Mouse (Mus musculus): ENCODE data around the gene Lrrc8d.

The Lrrc8d gene

GRCm38 (mm10) chr5:105715095-105715494 lies 15.3 kb downstream of the Lrrc8d start:
- in situ Hi-C loops (cut with MboI; ENCODE audit: low sequenced_read_pairs) = no loop called here

- in situ Hi-C loops (cut with MboI; ENCODE audit: low sequenced_read_pairs) = no loop called here
Observed at GRCm38 (mm10) chr5:105715531-105716124, 15.9 kb downstream of the Lrrc8d start.

- in situ Hi-C loops (cut with MboI; ENCODE audit: low sequenced_read_pairs) = no loop called here
Observed at GRCm38 (mm10) chr5:105717294-105717693, 17.5 kb downstream of the Lrrc8d start.

- in situ Hi-C loops (cut with MboI; ENCODE audit: low sequenced_read_pairs) = no loop called here
Observed at GRCm38 (mm10) chr5:105718138-105718670, 18.4 kb downstream of the Lrrc8d start.

GRCm38 (mm10) chr5:105721267-105721666 lies 21.5 kb downstream of the Lrrc8d start:
- in situ Hi-C loops (cut with MboI; ENCODE audit: low sequenced_read_pairs) = no loop called here

- in situ Hi-C loops (cut with MboI; ENCODE audit: low sequenced_read_pairs) = no loop called here
Observed at GRCm38 (mm10) chr5:105722807-105723206, 23.0 kb downstream of the Lrrc8d start.

- in situ Hi-C loops (cut with MboI; ENCODE audit: low sequenced_read_pairs) = no loop called here
Observed at GRCm38 (mm10) chr5:105730193-105730831, 30.5 kb downstream of the Lrrc8d start.

GRCm38 (mm10) chr5:105731173-105731626 lies 31.4 kb downstream of the Lrrc8d start:
- in situ Hi-C loops (cut with MboI; ENCODE audit: low sequenced_read_pairs) = no loop called here

GRCm38 (mm10) chr5:105731627-105732432 lies 32.1 kb downstream of the Lrrc8d start:
- in situ Hi-C loops (cut with MboI; ENCODE audit: low sequenced_read_pairs) = no loop called here

GRCm38 (mm10) chr5:105732433-105732891 lies 32.7 kb downstream of the Lrrc8d start:
- in situ Hi-C loops (cut with MboI; ENCODE audit: low sequenced_read_pairs) = no loop called here

GRCm38 (mm10) chr5:105733226-105733625 lies 33.5 kb downstream of the Lrrc8d start:
- in situ Hi-C loops (cut with MboI; ENCODE audit: low sequenced_read_pairs) = no loop called here

GRCm38 (mm10) chr5:105736365-105736764 lies 36.6 kb downstream of the Lrrc8d start:
- in situ Hi-C loops (cut with MboI; ENCODE audit: low sequenced_read_pairs) = no loop called here

- in situ Hi-C loops (cut with MboI; ENCODE audit: low sequenced_read_pairs) = no loop called here
Observed at GRCm38 (mm10) chr5:105737145-105737544, 37.4 kb downstream of the Lrrc8d start.

- in situ Hi-C loops (cut with MboI; ENCODE audit: low sequenced_read_pairs) = no loop called here
Observed at GRCm38 (mm10) chr5:105740437-105740836, 40.7 kb downstream of the Lrrc8d start.

- in situ Hi-C loops (cut with MboI; ENCODE audit: low sequenced_read_pairs) = no loop called here
Observed at GRCm38 (mm10) chr5:105742641-105743040, 42.9 kb downstream of the Lrrc8d start.

GRCm38 (mm10) chr5:105745324-105745723 lies 45.6 kb downstream of the Lrrc8d start:
- in situ Hi-C loops (cut with MboI; ENCODE audit: low sequenced_read_pairs) = no loop called here

GRCm38 (mm10) chr5:105745927-105746454 lies 46.2 kb downstream of the Lrrc8d start:
- in situ Hi-C loops (cut with MboI; ENCODE audit: low sequenced_read_pairs) = no loop called here

GRCm38 (mm10) chr5:105754803-105755202 lies 55.0 kb downstream of the Lrrc8d start:
- in situ Hi-C loops (cut with MboI; ENCODE audit: low sequenced_read_pairs) = no loop called here

- in situ Hi-C loops (cut with MboI; ENCODE audit: low sequenced_read_pairs) = no loop called here
Observed at GRCm38 (mm10) chr5:105755491-105755890, 55.7 kb downstream of the Lrrc8d start.

GRCm38 (mm10) chr5:105757978-105758377 lies 58.2 kb downstream of the Lrrc8d start:
- in situ Hi-C loops (cut with MboI; ENCODE audit: low sequenced_read_pairs) = no loop called here

GRCm38 (mm10) chr5:105758866-105759265 lies 59.1 kb downstream of the Lrrc8d start:
- in situ Hi-C loops (cut with MboI; ENCODE audit: low sequenced_read_pairs) = no loop called here

All from CH12F3 (cell line).